Mouse (Mus musculus) stomach, postnatal 0 days (tissue): ENCODE results near the gene Gm42372.

ENCODE experiments used
- CTCF ChIP-seq: IDR thresholded peaks from 2 replicates; pipeline ENCODE4 v1.5.1; 2016; ENCODE audit warnings: antibody characterized with exemption, low read depth, mild to moderate bottlenecking, moderate library complexity
- EP300 ChIP-seq: optimal IDR thresholded peaks from 2 replicates; pipeline ENCODE3; 2016; ENCODE audit warnings: antibody characterized with exemption

DNA sequence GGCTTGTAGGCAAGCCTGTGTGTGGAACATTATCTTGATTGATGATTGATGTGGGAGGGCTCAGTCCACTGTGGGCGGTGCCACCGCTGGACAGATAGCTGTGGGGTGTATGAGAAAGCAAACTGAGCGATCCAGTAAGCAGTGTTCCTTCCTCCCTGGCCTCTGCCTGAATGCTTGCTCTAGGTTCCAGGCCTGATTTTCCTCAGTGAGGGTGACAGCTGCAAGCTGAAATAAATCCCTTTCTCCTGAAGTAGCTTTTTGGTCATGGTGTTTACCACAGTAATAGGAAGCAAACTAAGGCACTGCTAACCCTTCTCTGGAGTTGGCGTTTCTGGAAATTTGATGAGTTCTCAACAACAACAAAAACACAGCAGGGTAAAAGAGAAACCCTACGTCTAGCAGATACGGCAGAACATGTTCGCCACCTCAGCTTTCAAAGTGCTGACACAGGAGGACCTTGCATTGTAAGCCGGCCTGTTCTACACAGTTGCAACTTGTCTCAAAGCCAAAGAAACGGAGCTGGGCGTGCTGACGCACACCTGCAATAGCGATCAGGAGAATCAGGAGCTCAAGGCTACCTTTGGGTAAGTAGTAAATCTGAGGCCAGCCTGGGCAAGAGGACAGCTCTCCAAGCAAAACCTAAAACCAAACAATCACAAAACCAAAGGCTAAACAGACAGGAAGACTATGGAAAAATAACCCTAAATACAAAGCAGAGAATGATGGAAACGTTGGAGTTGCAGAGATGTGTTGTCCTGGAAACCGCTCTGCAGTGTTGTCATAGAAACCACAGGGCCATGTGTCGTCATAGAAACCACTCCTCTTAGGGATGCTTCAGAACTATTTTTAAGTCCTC lies 26.2 kb upstream of the Gm42372 start:
- TF ChIP-seq EP300 = no peak
- TF ChIP-seq CTCF = no peak
